Comparison of ENCODE assay signal across 10 mouse cellular contexts in the genomic region with DNA sequence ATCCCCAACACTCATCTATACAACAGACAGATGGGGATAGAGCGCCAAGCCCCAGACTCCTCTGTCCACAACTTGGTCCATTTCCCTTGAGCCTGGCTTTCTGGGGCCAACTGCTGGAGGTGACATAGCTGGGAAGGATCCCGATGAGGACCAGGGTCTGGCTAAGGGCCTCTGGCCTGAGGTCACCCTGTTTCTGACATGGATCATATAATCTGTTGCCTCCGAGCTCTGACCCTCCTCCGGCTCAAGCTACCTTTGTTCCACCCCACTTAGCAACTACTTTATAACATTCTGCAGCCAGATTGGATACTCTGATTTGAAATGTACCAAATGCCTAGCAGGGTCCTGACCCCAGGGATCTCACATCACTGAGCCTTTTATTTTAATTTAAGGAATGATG.
"Had no signal": no experiment of that assay in that cellular context is flagged by ENCODE, and none has a peak within 500 bp of the region (broad histone marks: within the 10 kb centered on the region; RNA-seq: fewer than 3 reads in every experiment).

No protein-coding gene starts in this region.

- ATAC-seq: intestine, embryonic 16.5 days; liver, embryonic 12.5 days had no signal

- DNase-seq: lung, postnatal 4 days; right cerebral cortex, adult 18-20 months; right cerebral cortex, postnatal 25 days; thymus, postnatal 36 days had no signal

- H3K27me3 ChIP-seq: limb, embryonic 15.5 days; midbrain, embryonic 12.5 days had no signal

- H3K9ac ChIP-seq: limb, embryonic 15.5 days; liver, embryonic 12.5 days; lung, embryonic 14.5 days; midbrain, embryonic 12.5 days had no signal

- H3K4me2 ChIP-seq: limb, embryonic 15.5 days; liver, embryonic 12.5 days; lung, embryonic 14.5 days; midbrain, embryonic 12.5 days had no signal

- H3K4me1 ChIP-seq: liver, embryonic 12.5 days; megakaryocyte, embryonic 14.5 days had no signal

- H3K4me3 ChIP-seq: limb, embryonic 15.5 days; liver, embryonic 12.5 days; megakaryocyte, embryonic 14.5 days; midbrain, embryonic 12.5 days had no signal

- H3K9me3 ChIP-seq: limb, embryonic 15.5 days; liver, embryonic 12.5 days; midbrain, embryonic 12.5 days had no signal

- H3K36me3 ChIP-seq: limb, embryonic 15.5 days; liver, embryonic 12.5 days; midbrain, embryonic 12.5 days had no signal

- H3K27ac ChIP-seq: limb, embryonic 15.5 days; liver, embryonic 12.5 days; midbrain, embryonic 12.5 days had no signal
